Mouse (Mus musculus) left cerebral cortex, adult 11 months (tissue): ENCODE measurements around the gene Lmo7.

ENCODE experiments used
- DNase-seq: peaks from one replicate; pipeline ENCODE4 v3.0.0; 2022; ENCODE audit warnings: low spot score

Gene Lmo7

DNA sequence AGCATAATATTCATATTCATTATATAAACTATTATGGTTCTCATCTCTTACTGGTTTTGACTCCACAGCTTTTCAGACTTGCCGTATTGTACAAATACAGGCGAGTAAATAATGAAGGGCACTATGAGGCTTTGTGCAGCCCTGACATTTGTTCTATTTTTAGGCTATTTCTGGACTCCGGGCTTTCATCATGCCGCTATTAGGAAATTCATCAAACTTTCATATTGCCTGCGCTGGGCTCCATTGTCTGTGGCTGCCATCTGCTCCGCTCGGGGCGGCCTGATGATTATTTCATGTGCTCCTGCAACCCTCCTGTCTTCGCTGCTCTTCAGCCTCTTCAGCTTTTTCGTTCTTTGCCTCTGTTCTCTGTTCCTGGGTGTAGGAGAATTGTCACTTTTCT lies 50.3 kb downstream of the Lmo7 start:
- DNase-seq = no peak

- no peak for DNase-seq
These were observed 51.5 kb downstream of the Lmo7 start for GRCm38 (mm10) chr14:101781219-101781618.

GRCm38 (mm10) chr14:101781943-101782510 lies 52.3 kb downstream of the Lmo7 start:
- DNase-seq = peak; percentile 32

- no peak for DNase-seq
These were observed 54.7 kb downstream of the Lmo7 start for GRCm38 (mm10) chr14:101784315-101784945.

GRCm38 (mm10) chr14:101787903-101788302 lies 58.1 kb downstream of the Lmo7 start:
- DNase-seq = no peak

DNA sequence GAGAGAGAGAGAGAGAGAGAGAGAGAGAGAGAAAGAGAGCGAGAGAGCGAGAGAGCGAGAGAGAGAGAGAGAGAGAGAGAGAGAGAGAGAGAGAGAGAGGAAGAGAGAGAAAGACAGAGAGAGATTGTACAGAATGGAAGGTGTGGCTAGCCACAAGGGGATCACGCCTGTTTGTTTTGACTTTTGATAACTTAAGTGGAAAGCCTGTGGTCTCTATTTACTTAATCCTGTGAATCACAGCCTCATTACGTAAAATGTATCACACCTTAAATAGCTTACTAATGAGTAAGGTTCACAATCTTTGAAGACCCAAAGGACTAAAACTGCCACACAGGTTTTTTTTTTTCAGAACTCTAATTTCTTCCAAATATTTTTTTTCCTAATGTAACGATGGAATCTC lies 58.7 kb downstream of the Lmo7 start:
- DNase-seq = no peak

DNA sequence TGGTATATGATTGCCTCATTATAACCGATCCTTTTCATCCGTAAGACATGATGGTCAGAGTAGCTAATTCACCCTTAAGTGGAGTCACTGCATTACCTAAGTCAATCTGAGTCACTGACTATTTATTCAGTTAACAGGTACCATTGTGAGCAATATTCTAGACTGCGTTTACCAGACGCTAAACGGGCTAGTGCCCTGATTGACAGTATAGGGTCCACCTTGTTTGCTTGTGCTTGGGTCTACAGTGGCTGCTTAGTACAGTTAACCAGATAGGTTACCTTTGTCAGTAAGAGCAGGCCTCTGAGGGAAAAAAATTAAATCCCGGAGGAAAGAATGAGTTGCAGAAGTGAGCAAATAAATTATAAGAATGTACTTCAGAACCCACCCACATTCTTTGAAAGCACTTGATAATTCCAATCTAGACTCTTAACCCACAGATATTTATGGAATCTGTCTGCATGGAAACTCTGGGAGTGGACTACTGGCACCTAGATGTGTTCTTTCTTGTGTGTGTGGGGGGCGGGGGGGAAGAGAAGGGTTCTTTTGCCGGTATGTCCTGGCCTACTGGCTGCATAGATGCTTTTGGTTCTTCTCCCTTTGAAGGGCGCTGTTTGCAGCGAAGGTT lies 64.9 kb downstream of the Lmo7 start:
- no peak for DNase-seq

DNA sequence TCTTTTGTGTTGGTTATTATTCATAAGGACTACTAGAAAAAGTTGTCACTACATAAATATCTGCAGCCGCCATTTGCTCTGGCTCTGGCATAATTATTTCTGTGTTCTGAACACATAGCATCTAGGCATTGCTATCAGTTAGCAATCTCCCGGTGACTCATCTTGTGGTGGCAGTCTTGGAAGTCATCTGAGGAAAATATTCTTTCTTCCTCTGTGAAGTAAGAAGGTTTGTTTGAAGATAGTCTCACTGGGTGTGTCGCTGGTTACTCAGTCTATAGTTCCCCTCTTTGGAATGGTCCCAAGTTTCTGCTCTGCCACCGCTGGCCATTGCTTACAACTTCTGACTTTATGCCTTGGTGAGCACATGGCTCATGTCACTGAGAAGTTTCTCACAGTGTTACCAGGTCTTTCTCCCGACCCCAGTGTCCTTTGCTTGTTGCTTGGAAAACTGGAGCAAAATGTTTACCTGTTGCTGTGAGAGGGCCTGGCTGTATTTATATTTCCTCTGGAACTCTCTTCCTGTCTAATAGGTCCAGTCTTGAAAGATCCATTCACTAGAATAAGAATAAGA lies 68.3 kb downstream of the Lmo7 start:
- DNase-seq = no peak

- no peak for DNase-seq
These were observed 69.0 kb downstream of the Lmo7 start for GRCm38 (mm10) chr14:101798766-101799165.

- DNase-seq = no peak
These were observed 71.9 kb downstream of the Lmo7 start for GRCm38 (mm10) chr14:101801674-101802073.

GRCm38 (mm10) chr14:101804119-101804518 lies 74.4 kb downstream of the Lmo7 start:
- DNase-seq = no peak

- no peak for DNase-seq
These were observed 75.0 kb downstream of the Lmo7 start for GRCm38 (mm10) chr14:101804562-101805327.

DNA sequence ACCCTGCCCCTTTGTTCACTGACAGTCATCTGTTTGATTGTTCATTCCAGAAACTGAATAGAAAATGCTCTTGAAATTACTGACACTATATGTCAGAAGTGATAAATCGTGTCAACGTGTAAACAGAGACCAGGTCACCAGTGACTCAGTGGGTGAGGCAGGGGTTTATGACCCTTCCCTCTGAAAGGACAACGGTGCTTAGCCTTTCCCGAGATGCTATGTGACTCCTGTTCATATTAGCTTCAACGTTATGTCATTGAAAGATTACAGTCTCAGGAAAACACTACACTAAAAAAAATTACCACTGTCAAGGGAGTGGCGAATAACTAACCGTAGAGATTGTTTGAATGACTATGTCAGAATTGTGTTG lies 75.6 kb downstream of the Lmo7 start:
- DNase-seq = no peak

DNA sequence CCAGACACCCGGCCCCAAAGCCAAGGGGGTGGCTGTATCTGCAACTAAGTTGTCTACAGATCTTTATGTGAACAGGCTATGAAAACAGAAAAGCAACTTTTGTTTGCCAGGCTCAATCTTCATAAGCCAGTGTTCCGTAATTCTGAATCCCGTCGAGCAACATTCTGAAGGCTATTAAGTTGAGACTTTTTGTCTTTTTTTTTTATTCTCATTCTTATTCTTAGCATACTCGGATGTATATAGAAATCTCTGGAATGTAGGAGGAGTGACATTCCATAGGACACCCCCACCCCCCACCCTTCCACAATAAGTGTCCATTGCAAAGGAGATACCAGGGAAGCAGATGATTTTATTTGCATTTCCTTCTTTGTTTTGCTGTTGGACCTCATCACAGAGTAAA lies 76.3 kb downstream of the Lmo7 start:
- DNase-seq = no peak

DNA sequence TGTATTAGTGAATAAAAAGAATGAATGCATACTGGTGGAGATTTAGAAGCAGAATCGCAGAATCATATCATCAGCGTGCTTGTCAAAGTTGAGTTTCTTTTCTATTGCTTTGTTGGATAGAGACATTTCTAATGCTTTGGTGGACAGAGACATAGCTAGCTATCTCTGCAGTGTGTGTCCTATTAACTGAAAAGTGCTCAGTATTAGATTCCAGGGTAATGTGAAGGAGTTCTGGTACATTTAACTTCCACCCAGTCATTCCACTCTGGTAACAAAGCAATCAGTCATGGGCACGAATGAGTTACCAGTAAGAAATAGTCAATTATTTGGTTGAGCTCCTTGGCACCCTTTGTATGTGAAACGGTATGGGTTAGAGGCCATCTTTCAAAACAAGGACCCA lies 76.8 kb downstream of the Lmo7 start:
- no peak for DNase-seq

DNA sequence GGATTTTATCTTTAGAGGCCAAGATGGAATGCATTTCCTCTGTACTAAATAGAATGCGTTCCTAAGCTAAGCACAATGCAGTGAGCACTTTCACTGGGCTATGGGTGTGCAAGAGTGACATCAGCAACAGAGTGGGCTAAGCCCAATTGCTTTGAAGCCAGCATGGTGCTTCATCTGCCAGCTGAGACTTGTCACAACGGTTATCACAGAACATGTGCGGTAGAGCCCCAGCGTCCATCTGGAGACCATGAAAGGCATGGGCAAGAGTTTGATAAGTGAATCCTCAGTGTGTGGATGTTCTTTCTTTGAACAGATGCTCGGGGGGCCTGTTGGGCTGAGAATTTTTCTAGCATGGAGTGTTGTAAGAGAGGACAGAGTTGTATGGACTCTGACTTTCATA lies 86.7 kb downstream of the Lmo7 start:
- no peak for DNase-seq

- DNase-seq = no peak
These were observed 92.6 kb downstream of the Lmo7 start for GRCm38 (mm10) chr14:101822390-101822789.

DNA sequence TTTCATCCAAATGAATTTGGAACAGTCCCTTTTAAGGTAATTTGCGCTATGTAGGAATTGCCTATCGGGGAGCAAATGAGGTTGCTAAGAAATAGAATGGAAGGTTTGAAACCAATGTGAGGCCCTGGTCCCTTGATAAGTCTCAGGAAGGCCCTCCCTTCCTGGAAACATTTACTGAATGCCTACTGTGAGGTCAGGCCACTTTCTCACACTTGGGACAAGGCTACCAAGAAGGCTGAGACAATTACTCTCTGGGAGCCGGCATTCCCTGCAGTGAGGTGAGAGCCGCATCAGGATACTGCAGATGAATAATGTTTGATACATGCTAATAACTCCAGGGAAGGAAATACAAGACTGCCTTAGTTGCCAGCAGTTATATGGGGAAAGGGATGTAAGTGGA lies 93.1 kb downstream of the Lmo7 start:
- DNase-seq = no peak

DNA sequence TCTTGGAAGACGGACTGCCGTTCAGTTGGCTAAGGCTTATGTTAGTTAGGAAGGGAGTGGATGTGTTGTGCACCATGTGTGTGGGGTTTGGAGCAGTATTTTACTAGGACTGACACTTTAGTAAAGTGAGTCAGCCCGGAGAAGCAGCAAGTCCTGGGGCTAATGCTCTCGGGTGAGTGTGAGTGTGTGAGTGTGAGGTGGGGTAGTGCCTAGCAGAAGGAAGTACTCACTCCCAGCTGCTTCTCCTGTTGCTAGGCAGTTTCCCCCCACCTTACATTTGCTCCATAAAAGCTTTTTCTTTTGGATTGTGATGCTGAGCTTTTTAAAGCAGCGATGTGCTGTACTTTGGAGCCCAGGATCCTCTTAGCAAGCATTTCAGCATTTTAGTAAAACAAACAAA lies 99.9 kb downstream of the Lmo7 start:
- DNase-seq = no peak

DNA sequence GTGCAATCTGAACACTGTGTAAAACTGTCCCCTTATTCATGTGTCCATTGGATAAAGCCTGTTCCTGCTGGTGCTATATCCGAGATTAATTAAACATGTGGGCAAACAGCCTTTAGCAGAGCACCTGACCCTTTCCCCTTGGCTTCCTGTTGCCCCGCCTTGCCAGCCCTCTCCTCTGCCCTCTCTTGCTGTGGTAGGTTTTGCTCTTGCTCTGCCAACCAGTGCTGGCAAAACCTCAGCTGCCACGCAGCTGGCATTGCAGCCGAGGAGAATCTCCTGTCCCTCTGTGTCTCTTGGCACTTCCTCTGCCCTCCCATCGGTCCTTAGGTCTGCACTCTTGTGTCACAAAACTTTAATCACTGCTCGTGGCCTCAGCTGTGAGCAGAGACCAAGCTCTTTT lies 100.4 kb downstream of the Lmo7 start:
- no peak for DNase-seq

DNA sequence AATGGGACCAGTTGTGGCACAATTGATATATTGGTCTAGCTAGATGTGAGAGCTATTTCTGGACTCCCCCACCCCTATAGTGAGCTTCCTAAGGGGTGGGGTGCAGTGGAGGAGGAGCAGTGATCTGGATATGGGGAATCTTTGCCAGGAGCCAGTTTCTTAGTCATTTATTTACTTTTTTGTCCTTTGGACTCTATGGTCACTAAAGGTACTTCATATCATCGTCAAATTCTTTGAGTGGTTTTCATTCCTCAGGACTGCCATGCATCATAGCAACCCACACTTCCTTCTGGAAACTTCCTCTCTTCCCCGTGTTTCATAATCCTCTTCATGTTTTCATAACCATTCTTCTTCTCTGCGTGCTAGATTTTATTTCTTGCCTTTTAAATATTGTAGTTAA lies 104.4 kb downstream of the Lmo7 start:
- DNase-seq = no peak

DNA sequence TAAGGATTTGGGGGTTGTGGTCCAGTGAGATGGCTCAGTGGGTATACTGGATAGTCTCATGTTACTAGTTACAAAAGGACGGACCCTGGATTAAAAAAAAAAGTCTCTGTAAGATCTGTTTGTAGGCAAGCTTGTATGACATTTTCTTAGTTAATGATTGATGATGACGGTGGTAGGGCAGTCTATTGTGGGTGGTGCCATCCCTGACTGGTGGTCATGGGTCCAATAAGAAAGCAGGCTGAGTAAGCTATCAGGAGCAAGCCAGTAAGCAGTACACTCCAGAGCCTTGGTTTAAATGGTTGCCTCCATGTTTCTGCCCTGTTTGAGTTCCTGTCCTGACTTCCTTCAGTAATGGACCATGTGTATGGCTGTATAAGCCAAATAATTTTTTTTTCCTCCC lies 106.6 kb downstream of the Lmo7 start:
- no peak for DNase-seq

DNA sequence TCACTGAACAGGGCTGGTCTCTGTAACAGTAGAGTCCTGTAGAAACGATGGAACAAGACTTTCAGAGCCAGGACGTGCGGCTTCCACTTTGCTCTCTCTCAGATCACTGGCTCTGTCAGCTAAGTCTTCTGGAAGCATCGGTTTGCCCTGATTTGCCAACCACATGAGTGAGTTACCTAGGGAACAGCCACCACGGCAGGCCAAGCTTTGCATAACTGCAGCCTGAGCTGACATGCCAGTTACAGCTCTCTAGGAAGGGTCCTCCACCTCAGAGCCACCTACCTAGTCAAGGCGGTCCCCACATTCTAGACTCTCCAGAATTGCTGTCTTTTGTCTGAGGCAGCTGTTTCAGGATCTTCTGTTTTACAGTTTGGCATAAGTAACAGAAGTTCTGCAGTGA lies 107.4 kb downstream of the Lmo7 start:
- DNase-seq = no peak
